Mouse (Mus musculus) forebrain, embryonic 11.5 days (tissue): Measurements from ENCODE around the gene Phldb3. TPM values are rescaled to one million over a fixed set of nuclear protein-coding genes. Genes with fewer than 3 reads are reported as not detected.

Source experiments
- ATAC-seq: fragments of 200-750 bp; cut with Nextera tagmentation; replicated peaks from 2 replicates; pipeline ENCODE4 v1.8.0; 2017; ENCODE audit warnings: moderate TSS enrichment; ENCODE audit not compliant: low FRiP score
- DNase-seq: peaks from one replicate; pipeline ENCODE4 v3.0.0-alpha.2; 2017; ENCODE audit warnings: low spot score
- H3K27ac ChIP-seq: fragments of 300-500 bp; sonication (generic); 2 replicates; pipeline ENCODE4 v1.5.1; 2014; ENCODE audit warnings: low read depth, low read length
- H3K27me3 ChIP-seq: fragments of 300-500 bp; sonication (generic); 2 replicates; pipeline ENCODE4 v1.6.1; 2014; ENCODE audit warnings: mild to moderate bottlenecking, low read length, mixed read lengths; ENCODE audit not compliant: control insufficient read depth, insufficient read depth
- H3K36me3 ChIP-seq: fragments of 300-500 bp; sonication (generic); 2 replicates; pipeline ENCODE4 v1.6.1; 2014; ENCODE audit warnings: mild to moderate bottlenecking, low read length, moderate library complexity, mixed read lengths; ENCODE audit not compliant: control insufficient read depth, insufficient read depth
- H3K4me1 ChIP-seq: fragments of 300-500 bp; sonication (generic); replicated peaks from 2 replicates; pipeline ENCODE4 v1.6.1; 2014; ENCODE audit warnings: low read length, mixed read lengths; ENCODE audit not compliant: control insufficient read depth, insufficient read depth
- H3K4me2 ChIP-seq: fragments of 300-500 bp; sonication (generic); 2 replicates; pipeline ENCODE4 v1.6.1; 2014; ENCODE audit warnings: low read depth, mild to moderate bottlenecking, low read length, moderate library complexity, mixed read lengths; ENCODE audit not compliant: severe bottlenecking
- H3K4me3 ChIP-seq: fragments of 300-500 bp; sonication (generic); 2 replicates; pipeline ENCODE4 v1.5.1; 2014; ENCODE audit warnings: low read depth, low read length
- H3K9ac ChIP-seq: fragments of 300-500 bp; sonication (generic); 2 replicates; pipeline ENCODE4 v1.6.1; 2014; ENCODE audit warnings: low read length
- H3K9me3 ChIP-seq: fragments of 300-500 bp; sonication (generic); 2 replicates; pipeline ENCODE4 v1.6.1; 2016; ENCODE audit warnings: low read length, mixed read lengths; ENCODE audit not compliant: control insufficient read depth
- WGBS: fragments of 180-500 bp; shearing (Covaris S2); extraction: QIAGEN DNeasy Blood & Tissue Kit; methylation state at CpG from one replicate; pipeline ENCODE4 v1.1.7; 2014; 5-methylcytosine and 5-hydroxymethylcytosine counted together
- polyA plus RNA-seq: library from polyadenylated mRNA; unstranded; fragments of >200 nt; fragmentation: Nextera tagmentation; extraction: Ambion mirVana; gene quantifications from 2 replicates; pipeline ENCODE4 v1.2.1, GENCODE M21; 2014

Gene Phldb3
- polyA plus RNA-seq, 1 experiment from 2014 or later: not detected

DNA sequence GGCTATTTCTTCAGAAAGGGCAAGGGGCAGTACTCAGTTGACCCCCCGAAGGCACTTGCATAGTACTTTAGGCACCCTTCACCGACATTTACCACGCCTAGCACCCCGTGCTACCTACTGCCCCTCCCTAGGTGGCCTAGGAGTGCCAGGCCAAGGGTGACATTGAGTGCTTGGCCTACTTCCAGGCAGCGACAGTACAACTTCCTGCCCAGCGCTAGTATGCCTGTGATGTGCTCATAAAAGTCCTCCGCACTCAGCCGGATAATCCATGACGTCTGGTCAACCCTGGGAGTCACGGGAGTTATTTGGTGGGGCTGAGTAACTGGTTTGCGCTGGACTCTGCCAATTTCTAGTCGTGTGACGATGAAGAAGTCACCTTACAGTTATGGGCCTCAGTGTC is 22.2 kb upstream of the Phldb3 start:
- Histone ChIP-seq H3K27ac (no peak overlapping the region), H3K36me3 (no peaks in the 10 kb centered on the region), H3K4me2 (no peak overlapping the region), H3K9ac (no peak overlapping the region), H3K27me3 (peaks cover 24% of the 10 kb centered on the region), H3K4me3 (no peak overlapping the region), H3K4me1 (no peaks in the 10 kb centered on the region; the same call in 1 of the 2 replicates), H3K9me3 (no peaks in the 10 kb centered on the region)
- DNase-seq (no peak), ATAC-seq (no peak)
- 91% methylated on average over 13 of the region's 13 CpGs for WGBS

DNA sequence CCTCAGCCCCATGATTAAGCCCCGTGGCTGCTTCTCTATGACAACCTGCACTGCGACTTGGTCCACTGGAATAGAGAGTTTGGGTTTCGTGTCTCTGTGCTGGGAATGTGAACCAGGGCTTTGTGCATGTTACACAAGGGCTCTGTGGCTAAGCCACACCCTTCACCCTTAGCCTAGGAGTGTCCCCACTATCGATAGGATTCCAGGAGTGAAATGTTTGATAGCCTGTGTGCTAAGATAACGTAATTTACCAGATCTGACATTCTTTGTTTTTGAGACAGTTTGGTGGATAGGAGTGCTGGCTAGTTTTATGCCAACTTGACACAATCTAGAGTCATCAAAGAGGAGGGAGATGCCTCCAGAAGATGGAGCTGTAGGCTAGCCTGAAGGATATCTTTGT is 18.8 kb upstream of the Phldb3 start:
- DNase-seq: no peak
- ATAC-seq: no peak
- Histone ChIP-seq H3K27me3 (peaks cover 3% of the 10 kb centered on the region; the same call in 1 of the 2 replicates), H3K27ac (no peak overlapping the region), H3K9ac (no peak overlapping the region), H3K4me1 (peaks cover 6% of the 10 kb centered on the region; the same call in 1 of the 2 replicates), H3K36me3 (no peaks in the 10 kb centered on the region), H3K9me3 (no peaks in the 10 kb centered on the region), H3K4me2 (no peak overlapping the region), H3K4me3 (no peak overlapping the region)
- 77% methylated on average over 5 of the region's 5 CpGs for WGBS

GRCm38 (mm10) chr7:24592163-24592562 is 18.4 kb upstream of the Phldb3 start:
- Histone ChIP-seq H3K9ac (no peak overlapping the region), H3K4me3 (no peak overlapping the region), H3K27ac (no peak overlapping the region), H3K27me3 (no peaks in the 10 kb centered on the region), H3K4me1 (peaks cover 6% of the 10 kb centered on the region; the same call in 1 of the 2 replicates), H3K9me3 (no peaks in the 10 kb centered on the region), H3K36me3 (no peaks in the 10 kb centered on the region), H3K4me2 (no peak overlapping the region)
- WGBS: 70% methylated on average over 4 of the region's 4 CpGs
- DNase-seq (no peak), ATAC-seq (no peak)

DNA sequence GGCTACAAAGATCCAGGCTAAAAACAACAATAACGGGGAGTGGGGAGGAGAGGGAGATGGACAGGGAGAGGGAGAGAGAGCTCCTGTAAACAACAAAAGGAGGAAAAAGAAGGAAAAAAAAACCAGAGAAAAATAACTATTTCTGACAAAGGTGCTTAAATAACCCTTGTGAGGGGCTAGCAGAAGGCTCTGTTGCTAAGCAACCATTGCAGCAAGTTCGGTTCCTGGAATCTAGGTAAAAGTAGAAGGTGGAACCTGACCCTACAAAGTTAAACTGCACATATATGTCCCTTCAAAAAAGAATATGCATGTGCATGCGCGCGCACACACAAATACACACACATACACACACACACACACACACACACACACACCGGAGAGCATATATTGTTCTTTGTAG is 17.8 kb upstream of the Phldb3 start:
- Histone ChIP-seq H3K27me3 (no peaks in the 10 kb centered on the region), H3K9ac (no peak overlapping the region), H3K4me3 (no peak overlapping the region), H3K9me3 (no peaks in the 10 kb centered on the region), H3K36me3 (no peaks in the 10 kb centered on the region), H3K4me2 (no peak overlapping the region), H3K27ac (no peak overlapping the region), H3K4me1 (peaks cover 6% of the 10 kb centered on the region; the same call in 1 of the 2 replicates)
- DNase-seq (no peak), ATAC-seq (no peak)
- 85% methylated on average over 6 of the region's 6 CpGs for WGBS

DNA sequence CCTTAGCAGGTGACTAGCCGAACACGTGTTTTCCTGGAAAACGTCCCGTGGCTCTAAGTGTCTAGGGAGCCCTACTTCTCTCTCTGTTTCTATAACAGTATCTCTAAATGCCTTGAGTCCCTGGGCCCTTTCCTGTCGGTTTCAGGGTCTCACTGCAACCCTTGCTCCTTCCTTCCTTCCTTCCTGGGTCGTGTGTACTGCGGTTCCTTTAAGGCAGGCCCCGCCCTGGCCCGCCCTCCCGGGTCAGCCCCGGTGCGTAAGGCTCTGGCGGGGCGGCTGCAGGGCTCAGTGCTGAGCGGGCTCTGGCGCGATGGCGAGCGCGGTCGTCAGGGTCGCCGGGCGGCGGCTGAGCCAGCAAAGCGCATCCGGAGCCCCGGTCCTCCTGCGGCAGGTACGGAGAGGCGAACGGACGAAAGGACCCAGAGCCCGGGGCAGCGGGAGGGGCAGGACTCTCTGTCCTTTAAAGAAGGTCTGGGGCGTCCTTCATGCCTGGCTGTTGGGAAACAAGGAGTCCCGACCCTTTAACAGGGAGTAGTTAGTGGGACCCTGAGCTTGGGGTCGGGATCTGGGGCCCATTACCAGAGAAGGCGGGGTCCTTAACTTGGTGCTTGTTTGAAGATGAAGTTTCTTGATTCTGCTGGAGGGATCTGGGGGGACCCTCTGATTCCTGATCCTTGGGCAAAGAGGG is 16.8 kb upstream of the Phldb3 start:
- Histone ChIP-seq H3K4me2 (peak overlapping the region; percentile 75), H3K9me3 (no peaks in the 10 kb centered on the region), H3K4me1 (peaks cover 6% of the 10 kb centered on the region; the same call in 1 of the 2 replicates), H3K36me3 (no peaks in the 10 kb centered on the region), H3K9ac (peak overlapping the region; percentile 72), H3K27me3 (no peaks in the 10 kb centered on the region), H3K27ac (no peak overlapping the region), H3K4me3 (peak overlapping the region; percentile 61)
- 2% methylated on average over 38 of the region's 39 CpGs for WGBS
- peak; percentile 94 for ATAC-seq
- peak; percentile 87 for DNase-seq

- Histone ChIP-seq H3K4me2 (peak overlapping the region; percentile 75), H3K4me1 (peaks cover 6% of the 10 kb centered on the region; the same call in 1 of the 2 replicates), H3K4me3 (peak overlapping the region; percentile 61), H3K9me3 (no peaks in the 10 kb centered on the region), H3K9ac (peak overlapping the region; percentile 72), H3K27me3 (no peaks in the 10 kb centered on the region), H3K36me3 (no peaks in the 10 kb centered on the region), H3K27ac (no peak overlapping the region)
- ATAC-seq: no peak; the same call in 1 of the 2 replicates
- DNase-seq: no peak
- WGBS: under 1% methylated on average over 13 of the region's 13 CpGs
These were observed 16.2 kb upstream of the Phldb3 start for GRCm38 (mm10) chr7:24594309-24594803.

DNA sequence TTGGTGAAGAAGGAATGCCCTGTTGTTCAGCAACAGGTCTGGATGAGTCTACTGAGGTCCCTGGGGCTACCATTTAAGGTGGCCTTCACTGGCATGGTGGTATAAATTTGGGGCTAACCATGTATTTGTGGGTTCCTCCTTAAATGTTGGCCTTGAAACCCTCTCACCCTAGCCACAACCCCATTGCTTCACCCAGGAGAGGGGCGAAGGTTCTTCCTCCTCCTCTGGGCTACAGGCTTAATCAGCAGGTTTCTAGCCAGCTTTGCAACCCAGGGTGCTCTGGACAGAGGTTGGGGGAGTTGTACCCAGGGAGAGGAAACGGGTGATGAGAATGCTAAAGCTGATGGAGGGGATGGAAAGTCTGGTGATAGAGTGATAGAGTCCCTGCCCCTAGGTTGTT is 15.1 kb upstream of the Phldb3 start:
- Histone ChIP-seq H3K36me3 (no peaks in the 10 kb centered on the region), H3K27me3 (no peaks in the 10 kb centered on the region), H3K4me1 (peaks cover 6% of the 10 kb centered on the region; the same call in 1 of the 2 replicates), H3K4me3 (no peak overlapping the region), H3K9ac (no peak overlapping the region), H3K9me3 (no peaks in the 10 kb centered on the region), H3K4me2 (no peak overlapping the region), H3K27ac (no peak overlapping the region)
- no peak for DNase-seq
- WGBS: 66% methylated on average over 2 of the region's 2 CpGs
- ATAC-seq: no peak

GRCm38 (mm10) chr7:24598121-24598520 is 12.4 kb upstream of the Phldb3 start:
- no peak for ATAC-seq
- H3K4me1 ChIP-seq: peaks cover 8% of the 10 kb centered on the region; the same call in 1 of the 2 replicates
- no peak overlapping the region for H3K9ac ChIP-seq
- no peak overlapping the region for H3K4me3 ChIP-seq
- no peak overlapping the region for H3K4me2 ChIP-seq
- H3K9me3 ChIP-seq: no peaks in the 10 kb centered on the region
- 68% methylated on average over 4 of the region's 4 CpGs for WGBS
- H3K27me3 ChIP-seq: no peaks in the 10 kb centered on the region
- DNase-seq: no peak
- H3K36me3 ChIP-seq: no peaks in the 10 kb centered on the region
- no peak overlapping the region for H3K27ac ChIP-seq
